Mouse (Mus musculus) kidney, embryonic 14.5 days (tissue): ENCODE data around the gene Add3. TPM values are rescaled to one million over a fixed set of nuclear protein-coding genes. Genes with fewer than 3 reads are reported as not detected.
"Not testable (repeated sequence)": the region's sequence is repeated elsewhere in the genome, so short reads cannot be mapped to it uniquely, and the experiment has no call there.

Experiments
- ATAC-seq: fragments of 200-750 bp; cut with Nextera tagmentation; 2 replicates; pipeline ENCODE4 v1.8.0; 2017; ENCODE audit warnings: moderate number of reproducible peaks, mild to moderate bottlenecking, moderate TSS enrichment, moderate library complexity; ENCODE audit not compliant: low FRiP score, low TSS enrichment
- H3K27ac ChIP-seq: fragments of 300-500 bp; sonication (generic); 2 replicates; pipeline ENCODE4 v1.5.1; 2014; ENCODE audit warnings: low read depth, mild to moderate bottlenecking, low read length, moderate library complexity, mixed read lengths
- H3K27me3 ChIP-seq: fragments of 300-500 bp; sonication (generic); 2 replicates; pipeline ENCODE4 v1.6.1; 2014; ENCODE audit warnings: mild to moderate bottlenecking, low read length; ENCODE audit not compliant: control insufficient read depth, insufficient read depth
- H3K36me3 ChIP-seq: fragments of 300-500 bp; sonication (generic); 2 replicates; pipeline ENCODE4 v1.6.1; 2014; ENCODE audit warnings: low read length, mixed read lengths; ENCODE audit not compliant: control insufficient read depth, insufficient read depth
- H3K4me1 ChIP-seq: fragments of 300-500 bp; sonication (generic); 2 replicates; pipeline ENCODE4 v1.6.1; 2014; ENCODE audit warnings: low read length, mixed read lengths; ENCODE audit not compliant: control insufficient read depth, insufficient read depth
- H3K4me2 ChIP-seq: fragments of 300-500 bp; sonication (generic); replicated peaks from 2 replicates; pipeline ENCODE4 v1.6.1; 2014; ENCODE audit warnings: low read depth, mild to moderate bottlenecking, low read length
- H3K4me3 ChIP-seq: fragments of 300-500 bp; sonication (generic); 2 replicates; pipeline ENCODE4 v1.5.1; 2014; ENCODE audit warnings: mild to moderate bottlenecking, low read length
- H3K9ac ChIP-seq: fragments of 300-500 bp; sonication (generic); 2 replicates; pipeline ENCODE4 v1.6.1; 2014; ENCODE audit warnings: low read depth, mild to moderate bottlenecking, low read length, moderate library complexity
- H3K9me3 ChIP-seq: fragments of 300-500 bp; sonication (generic); 2 replicates; pipeline ENCODE4 v1.6.1; 2016; ENCODE audit warnings: low read length; ENCODE audit not compliant: control insufficient read depth
- WGBS: fragments of 180-500 bp; shearing (Covaris S2); extraction: QIAGEN DNeasy Blood & Tissue Kit; methylation state at CpG from one replicate; pipeline ENCODE4 v1.1.7; 2014; 5-methylcytosine and 5-hydroxymethylcytosine counted together
- polyA plus RNA-seq: library from polyadenylated mRNA; unstranded; fragments of >200 nt; fragmentation: Nextera tagmentation; extraction: Ambion mirVana; gene quantifications from 2 replicates; pipeline ENCODE4 v1.2.1, GENCODE M21; 2014

Add3 gene
- polyA plus RNA-seq, 1 experiment from 2014 or later: 76.1 TPM

DNA sequence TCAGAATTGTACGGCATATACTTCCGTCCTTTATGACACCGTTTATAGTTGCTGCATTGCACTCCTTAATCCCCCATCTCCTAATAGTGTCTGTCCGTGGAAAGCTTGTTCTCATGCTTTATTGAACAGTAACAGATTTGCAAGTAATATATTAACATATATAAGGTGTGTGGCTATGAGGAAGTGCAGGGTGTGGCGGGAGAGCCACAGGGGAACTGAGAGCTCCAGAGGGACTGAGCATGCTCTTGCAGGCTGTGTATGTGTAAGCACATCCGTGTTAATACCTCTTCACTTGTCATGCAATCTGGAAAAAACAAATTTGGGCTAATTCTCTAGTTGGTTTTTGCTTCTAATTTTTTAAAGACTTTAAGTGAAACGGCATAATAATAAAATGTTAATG lies 68.6 kb downstream of the Add3 start:
- Histone ChIP-seq H3K27me3 (no peaks in the 10 kb centered on the region), H3K27ac (no peak overlapping the region), H3K9ac (no peak overlapping the region), H3K4me1 (no peaks in the 10 kb centered on the region), H3K4me2 (no peak overlapping the region), H3K9me3 (no peaks in the 10 kb centered on the region), H3K4me3 (no peak overlapping the region), H3K36me3 (no peaks in the 10 kb centered on the region)
- WGBS: 84% methylated on average over 7 of the region's 7 CpGs
- no peak for ATAC-seq

DNA sequence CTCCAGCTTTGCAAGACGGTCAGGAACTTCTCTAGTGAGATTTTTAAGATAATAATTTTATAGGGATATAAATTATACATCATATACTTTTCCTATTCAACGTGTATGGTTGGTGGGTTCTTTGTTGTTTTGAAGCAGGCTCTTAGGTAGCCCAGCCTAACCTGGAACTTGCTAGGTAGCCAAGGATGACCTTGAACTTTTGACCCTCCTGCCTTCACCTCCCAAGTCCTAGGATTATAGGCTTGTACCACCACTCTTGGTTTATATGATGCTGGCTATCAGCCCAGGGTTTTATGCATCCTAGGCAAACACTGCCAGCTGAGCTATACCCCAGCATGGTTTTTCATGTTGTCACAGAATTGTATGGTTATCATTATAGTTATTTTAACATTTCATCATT lies 70.0 kb downstream of the Add3 start:
- Histone ChIP-seq H3K9me3 (no peaks in the 10 kb centered on the region), H3K4me1 (no peaks in the 10 kb centered on the region), H3K4me3 (no peak overlapping the region), H3K36me3 (no peaks in the 10 kb centered on the region), H3K27ac (no peak overlapping the region), H3K27me3 (no peaks in the 10 kb centered on the region), H3K9ac (no peak overlapping the region), H3K4me2 (no peak overlapping the region)
- ATAC-seq: no peak
- 53% methylated on average over 2 of the region's 2 CpGs for WGBS

DNA sequence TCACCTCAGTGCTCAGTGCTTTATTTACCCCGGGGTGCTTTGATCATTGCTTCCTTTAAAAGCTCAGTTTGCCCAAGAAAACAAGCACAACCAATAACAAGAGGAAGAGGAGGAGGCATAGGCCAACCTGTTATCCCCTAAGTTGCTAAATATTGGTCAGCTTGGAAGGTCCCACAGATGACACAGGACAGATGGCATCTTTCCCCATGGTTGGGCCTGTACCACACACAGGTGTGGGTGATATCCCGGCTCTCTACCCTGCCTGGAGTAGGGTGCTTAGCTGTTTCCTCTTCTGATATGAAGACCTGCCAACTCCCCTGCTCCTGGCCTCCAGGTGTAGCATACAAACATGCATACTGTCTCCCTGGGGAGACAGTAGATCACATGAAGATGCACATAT lies 75.1 kb downstream of the Add3 start:
- peaks cover 14% of the 10 kb centered on the region; the same call in 1 of the 2 replicates for H3K36me3 ChIP-seq
- H3K4me1 ChIP-seq: no peaks in the 10 kb centered on the region
- 75% methylated on average over 2 of the region's 2 CpGs for WGBS
- no peaks in the 10 kb centered on the region for H3K27me3 ChIP-seq
- H3K27ac ChIP-seq: no peak overlapping the region
- H3K9me3 ChIP-seq: no peaks in the 10 kb centered on the region
- no peak overlapping the region for H3K9ac ChIP-seq
- H3K4me2 ChIP-seq: no peak overlapping the region
- ATAC-seq: no peak
- no peak overlapping the region for H3K4me3 ChIP-seq

DNA sequence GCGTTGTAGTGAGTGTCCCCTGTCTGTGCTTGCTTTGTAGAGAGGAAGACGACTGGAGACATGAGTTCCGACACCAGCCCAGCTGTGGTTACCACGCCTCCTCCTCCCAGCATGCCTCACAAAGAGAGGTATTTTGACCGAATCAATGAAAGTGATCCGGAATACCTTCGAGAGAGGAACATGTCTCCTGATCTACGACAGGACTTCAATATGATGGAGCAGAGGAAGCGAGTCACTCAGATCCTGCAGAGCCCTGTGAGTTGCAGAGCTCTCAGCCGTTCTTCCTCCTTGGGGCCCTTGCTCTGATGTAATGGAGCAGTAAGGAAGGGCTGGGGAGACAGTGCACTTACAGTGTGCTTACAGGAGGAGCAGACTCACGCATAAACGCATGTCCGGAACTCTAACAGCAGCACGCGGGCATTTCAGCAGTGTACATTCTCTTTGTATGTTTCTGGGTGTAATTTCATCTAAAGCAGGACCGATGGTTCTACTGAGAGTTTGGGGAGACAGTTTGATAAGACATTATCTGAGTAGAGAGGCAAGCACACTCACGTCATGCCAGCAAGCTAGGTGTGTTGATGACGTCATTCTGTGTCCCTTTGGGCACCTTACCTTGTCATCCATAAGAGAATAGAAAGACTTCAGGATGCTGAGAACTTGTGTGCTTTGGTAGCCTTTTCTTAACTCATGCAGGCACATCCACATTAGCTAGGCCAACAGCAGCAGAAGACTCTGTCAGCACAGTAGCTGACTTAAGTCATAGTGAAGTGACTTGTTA lies 76.7 kb downstream of the Add3 start:
- Histone ChIP-seq H3K9ac (no peak overlapping the region), H3K27me3 (no peaks in the 10 kb centered on the region), H3K4me1 (no peaks in the 10 kb centered on the region), H3K4me2 (no peak overlapping the region), H3K9me3 (no peaks in the 10 kb centered on the region), H3K4me3 (no peak overlapping the region), H3K27ac (no peak overlapping the region), H3K36me3 (peaks cover 14% of the 10 kb centered on the region; the same call in 1 of the 2 replicates)
- WGBS: 89% methylated on average over 18 of the region's 18 CpGs
- ATAC-seq: no peak

DNA sequence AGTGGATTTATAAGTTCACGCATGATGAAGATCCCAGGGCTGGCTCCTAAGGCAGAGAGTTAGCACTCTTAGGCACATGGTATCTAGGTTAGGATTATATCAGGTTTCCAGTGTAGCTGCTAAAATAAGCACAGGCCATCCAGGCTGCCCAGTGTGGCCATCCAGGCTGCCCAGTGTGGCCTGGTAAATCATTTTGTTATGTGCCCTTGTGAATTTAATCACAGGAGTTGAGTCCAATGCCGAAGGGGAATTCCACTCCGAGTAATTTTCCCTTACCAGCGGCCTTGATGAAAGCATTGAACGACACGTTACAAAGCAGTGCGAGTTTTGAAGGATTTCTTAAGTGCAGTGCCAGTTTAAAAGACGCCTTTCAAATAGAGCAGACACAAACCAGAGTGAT lies 77.6 kb downstream of the Add3 start:
- H3K4me3 ChIP-seq: no peak overlapping the region
- no peak for ATAC-seq
- H3K9ac ChIP-seq: no peak overlapping the region
- no peak overlapping the region for H3K27ac ChIP-seq
- H3K9me3 ChIP-seq: no peaks in the 10 kb centered on the region
- peaks cover 14% of the 10 kb centered on the region; the same call in 1 of the 2 replicates for H3K36me3 ChIP-seq
- no peaks in the 10 kb centered on the region for H3K4me1 ChIP-seq
- H3K4me2 ChIP-seq: no peak overlapping the region
- 90% methylated on average over 8 of the region's 8 CpGs for WGBS
- no peaks in the 10 kb centered on the region for H3K27me3 ChIP-seq

DNA sequence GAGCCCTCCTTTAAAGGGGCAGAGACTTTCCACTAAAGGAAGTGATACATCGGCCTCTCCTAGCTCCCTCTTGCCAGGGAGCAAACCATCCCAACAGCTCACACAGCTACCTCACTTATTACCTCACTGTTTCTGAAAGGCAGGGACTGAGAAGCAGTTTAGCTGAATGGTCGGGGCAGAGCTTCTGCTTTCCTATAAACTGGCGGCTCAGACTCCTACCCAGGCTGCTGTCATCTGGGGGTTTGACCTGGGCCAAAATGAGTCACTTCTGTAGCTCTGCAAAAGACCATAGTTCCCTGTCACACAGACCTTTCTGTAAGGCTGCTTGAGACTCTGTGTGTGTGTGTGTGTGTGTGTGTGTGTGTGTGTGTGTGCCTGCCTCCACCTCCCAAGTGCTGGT lies 79.1 kb downstream of the Add3 start:
- Histone ChIP-seq H3K9ac (no peak overlapping the region), H3K4me3 (no peak overlapping the region), H3K36me3 (peaks cover 14% of the 10 kb centered on the region; the same call in 1 of the 2 replicates), H3K27ac (no peak overlapping the region), H3K9me3 (no peaks in the 10 kb centered on the region), H3K27me3 (no peaks in the 10 kb centered on the region), H3K4me2 (no peak overlapping the region), H3K4me1 (no peaks in the 10 kb centered on the region)
- WGBS: 71% methylated on average over 3 of the region's 3 CpGs
- ATAC-seq: no peak

DNA sequence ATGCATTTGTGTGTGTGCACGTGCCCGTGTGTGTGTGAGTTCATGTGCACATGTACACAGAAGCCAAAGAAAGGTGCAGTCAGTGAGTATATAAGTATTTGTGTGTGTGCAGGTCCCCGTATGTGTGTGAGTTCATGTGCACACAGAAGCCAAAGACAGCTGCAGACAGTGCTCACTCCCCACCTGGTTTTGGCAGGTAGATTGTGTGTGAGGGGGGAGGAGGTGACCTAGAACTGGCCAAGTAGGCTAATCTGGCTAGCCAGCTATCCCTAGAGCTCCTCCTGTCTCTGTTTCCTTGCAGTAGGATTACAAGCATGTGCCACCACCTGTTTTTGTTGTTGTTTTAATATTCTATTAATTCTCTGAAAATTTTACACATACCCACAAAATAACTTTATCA lies 80.9 kb downstream of the Add3 start:
- WGBS: 95% methylated on average over 3 of the region's 3 CpGs
- no peaks in the 10 kb centered on the region for H3K4me1 ChIP-seq
- H3K4me2 ChIP-seq: no peak overlapping the region
- no peak overlapping the region for H3K27ac ChIP-seq
- no peak for ATAC-seq
- H3K9me3 ChIP-seq: no peaks in the 10 kb centered on the region
- H3K9ac ChIP-seq: no peak overlapping the region
- no peaks in the 10 kb centered on the region for H3K27me3 ChIP-seq
- H3K4me3 ChIP-seq: no peak overlapping the region
- H3K36me3 ChIP-seq: peaks cover 14% of the 10 kb centered on the region; the same call in 1 of the 2 replicates

DNA sequence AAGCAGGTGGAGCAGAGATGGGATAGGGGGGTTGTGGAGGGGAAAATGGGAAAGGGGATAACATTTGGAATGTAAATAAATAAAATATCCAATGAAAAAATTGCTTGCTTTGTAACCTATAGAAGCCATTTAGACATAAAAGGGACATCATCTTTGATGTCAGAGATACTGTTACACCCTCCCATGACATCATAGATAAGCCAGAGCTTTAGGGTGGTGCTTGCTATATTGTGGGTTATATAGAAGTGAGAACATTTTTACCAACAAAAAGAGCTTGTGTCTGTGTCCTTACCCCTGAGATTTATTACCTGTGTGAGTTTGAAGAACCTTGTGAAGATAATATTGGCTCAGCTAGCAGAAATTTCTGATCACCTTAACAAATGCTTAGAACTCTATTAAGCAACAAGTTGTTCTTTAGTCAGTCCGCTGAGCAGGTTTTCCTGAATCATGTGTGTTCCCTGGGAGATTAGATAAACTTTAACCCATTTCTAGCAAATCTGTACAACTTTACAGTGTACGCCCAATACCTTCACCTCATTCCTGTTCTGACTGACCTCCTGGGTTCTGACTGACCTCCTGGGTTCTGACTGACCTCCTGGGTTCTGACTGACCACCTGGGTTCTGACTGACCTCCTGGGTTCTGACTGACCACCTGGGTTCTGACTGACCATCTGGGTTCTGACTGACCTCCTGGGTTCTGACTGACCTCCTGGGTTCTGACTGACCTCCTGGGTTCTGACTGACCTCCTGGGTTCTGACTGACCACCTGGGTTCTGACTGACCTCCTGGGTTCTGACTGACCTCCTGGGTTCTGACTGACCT lies 85.2 kb downstream of the Add3 start:
- H3K27ac ChIP-seq, H3K27me3 ChIP-seq, H3K4me2 ChIP-seq, ATAC-seq, H3K4me3 ChIP-seq, H3K4me1 ChIP-seq, H3K9ac ChIP-seq, H3K9me3 ChIP-seq: not testable (repeated sequence)
- peaks cover 21% of the 10 kb centered on the region for H3K36me3 ChIP-seq
- 67% methylated on average over 2 of the region's 2 CpGs for WGBS

DNA sequence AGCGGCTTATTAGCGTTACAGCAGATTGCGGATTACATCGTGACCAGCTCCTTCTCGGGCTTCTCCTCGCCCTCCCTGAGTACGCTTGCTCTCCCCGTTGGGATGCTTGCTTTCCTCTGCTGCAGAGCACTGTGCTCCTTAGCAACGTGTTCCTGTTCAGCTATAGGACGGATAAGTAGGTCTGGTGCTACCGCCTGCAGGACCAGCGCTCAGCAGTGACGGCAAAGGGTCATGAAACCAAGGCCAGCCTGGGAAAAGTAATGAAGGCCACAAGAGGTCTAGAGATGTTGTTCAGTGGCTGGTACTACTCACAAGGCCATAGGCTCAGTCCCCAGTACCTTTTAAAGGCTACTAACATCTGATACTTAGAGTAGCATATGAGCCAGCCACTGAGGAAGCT lies 86.4 kb downstream of the Add3 start:
- Histone ChIP-seq H3K9ac (no peak overlapping the region), H3K27ac (no peak overlapping the region), H3K4me3 (no peak overlapping the region), H3K4me1 (no peaks in the 10 kb centered on the region), H3K36me3 (peaks cover 25% of the 10 kb centered on the region), H3K27me3 (no peaks in the 10 kb centered on the region), H3K4me2 (no peak overlapping the region), H3K9me3 (no peaks in the 10 kb centered on the region)
- 90% methylated on average over 13 of the region's 13 CpGs for WGBS
- ATAC-seq: no peak
